In the genomic region with DNA sequence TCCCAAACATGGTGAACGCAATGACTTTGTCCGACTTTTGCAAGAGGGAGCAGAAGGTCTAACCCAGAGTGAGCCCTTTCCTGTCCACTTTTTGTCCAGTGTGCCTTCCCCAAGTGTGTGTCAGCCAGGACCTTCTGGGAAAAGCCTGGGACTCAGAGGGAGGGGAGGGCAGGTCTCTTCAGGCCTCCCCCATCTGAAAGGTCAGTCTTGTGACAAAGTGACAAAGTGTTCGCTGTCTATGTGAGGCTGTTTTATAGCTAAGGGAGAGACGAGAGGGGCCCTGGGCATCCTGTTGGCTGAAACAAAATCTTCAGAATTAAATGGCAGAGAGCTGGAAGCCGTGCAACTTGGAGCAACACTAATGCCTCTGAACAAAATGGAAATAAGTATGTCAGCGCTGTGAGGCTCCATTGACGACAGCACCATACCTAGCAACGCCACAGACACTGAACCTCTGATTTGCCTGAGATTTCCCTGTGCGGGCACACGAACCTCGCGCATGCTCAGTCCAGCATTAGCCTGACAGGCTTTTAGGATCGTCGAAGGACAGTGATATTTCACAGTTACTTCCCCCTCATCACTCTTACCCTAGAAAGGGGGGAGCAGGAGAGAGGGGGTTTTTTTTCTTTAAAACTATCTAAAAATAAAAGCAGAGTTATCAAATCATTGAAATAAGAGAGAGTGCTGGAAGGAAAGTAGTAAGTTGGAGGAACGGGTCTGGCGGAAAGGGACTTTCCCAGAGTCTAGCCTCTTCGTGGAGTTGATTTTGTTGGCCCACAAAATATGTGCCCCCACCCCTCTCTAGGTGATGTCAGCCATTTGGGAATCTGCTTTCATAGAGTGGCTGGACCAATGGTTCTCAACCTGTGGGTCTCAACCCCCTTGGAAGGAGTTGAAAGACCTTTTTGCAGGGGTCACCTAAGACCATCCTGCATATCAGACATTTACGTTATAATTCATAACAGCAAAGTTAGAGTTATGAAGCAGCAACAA, we compare ENCODE assay signal across 10 mouse cellular contexts.
DNase-seq lines count a peak whose midpoint lies in the region; ATAC-seq and TF ChIP-seq lines count a peak whose summit lies in the region.
"Had no signal": no experiment of that assay in that cellular context is flagged by ENCODE, and none has a peak within 500 bp of the region (broad histone marks: within the 10 kb centered on the region; RNA-seq: fewer than 3 reads in every experiment).

No protein-coding gene starts in this region.

- no peak for ATAC-seq in lung, embryonic 16.5 days (ENCODE audit: low read depth)
- peak; percentile 82 for ATAC-seq in hindbrain, postnatal 0 days
- ATAC-seq in stomach, embryonic 16.5 days (ENCODE audit: insufficient read depth, low FRiP score) = no peak

- H3K27me3 ChIP-seq in heart, adult 2 months (ENCODE audit: control insufficient read depth, insufficient read depth, low read length) = no peaks in the 10 kb centered on the region
- H3K27me3 ChIP-seq in lung, embryonic 16.5 days (ENCODE audit: control insufficient read depth, insufficient read depth, low read depth, low read length) = no peaks in the 10 kb centered on the region
- no peaks in the 10 kb centered on the region for H3K27me3 ChIP-seq in hindbrain, postnatal 0 days (ENCODE audit: insufficient read depth, low read length)
- H3K27me3 ChIP-seq in stomach, embryonic 16.5 days (ENCODE audit: control insufficient read depth, insufficient read depth, low read length) = no peaks in the 10 kb centered on the region

- H3K4me3 ChIP-seq in heart, adult 2 months = peak overlapping the region; percentile 6; the same call in 1 of the 2 replicates
- no peak overlapping the region for H3K4me3 ChIP-seq in lung, embryonic 16.5 days (ENCODE audit: low read length)
- no peak overlapping the region for H3K4me3 ChIP-seq in hindbrain, postnatal 0 days (ENCODE audit: low read length)
- no peak overlapping the region for H3K4me3 ChIP-seq in stomach, embryonic 16.5 days (replicated peaks; ENCODE audit: low read length)
- H3K4me3 ChIP-seq: myocyte had no signal

- intact Hi-C loops in heart, adult 2 months (cut with DNase I) = loop anchor here (1.0 to 2.0 kb wide), 4 partner anchors 13 to 140 kb away; no protein-coding TSS in a partner anchor

- peaks cover 9% of the 10 kb centered on the region; the same call in 1 of the 2 replicates for H3K36me3 ChIP-seq in heart, adult 2 months (ENCODE audit: control insufficient read depth, insufficient read depth, low read length)
- H3K36me3 ChIP-seq in lung, embryonic 16.5 days (ENCODE audit: control insufficient read depth, insufficient read depth, low read length) = no peaks in the 10 kb centered on the region
- no peaks in the 10 kb centered on the region for H3K36me3 ChIP-seq in hindbrain, postnatal 0 days (ENCODE audit: insufficient read depth, low read length)
- no peaks in the 10 kb centered on the region for H3K36me3 ChIP-seq in stomach, embryonic 16.5 days (ENCODE audit: control insufficient read depth, insufficient read depth, low read length)

- no peak overlapping the region for H3K4me2 ChIP-seq in lung, embryonic 16.5 days (ENCODE audit: low read depth, low read length)
- no peak overlapping the region for H3K4me2 ChIP-seq in hindbrain, postnatal 0 days (ENCODE audit: low read depth, low read length)
- peak overlapping the region; percentile 48; the same call in 1 of the 2 replicates for H3K4me2 ChIP-seq in stomach, embryonic 16.5 days (ENCODE audit: low read depth, low read length)

- peak in 1 of 2 experiments; percentile 29 for DNase-seq in heart, adult 2 months
- DNase-seq in heart, adult 9 months (ENCODE audit: low spot score in 2 of 2) = no peak
- no peak for DNase-seq in lung, postnatal 4 days
- peak; percentile 55 for DNase-seq in hindbrain, postnatal 0 days (ENCODE audit: low spot score)
- DNase-seq in cerebellum, postnatal 10 days = no peak
- no peak for DNase-seq in embryo, embryonic 10.5 days (ENCODE audit: low spot score)
- DNase-seq: adrenal gland, adult 8-10 months had no signal

- peak overlapping the region; percentile 24; the same call in 1 of the 2 replicates for H3K9ac ChIP-seq in heart, adult 2 months (ENCODE audit: low read depth, low read length)
- H3K9ac ChIP-seq in lung, embryonic 16.5 days (ENCODE audit: low read length) = no peak overlapping the region
- no peak overlapping the region for H3K9ac ChIP-seq in hindbrain, postnatal 0 days (replicated peaks; ENCODE audit: low read length)
- H3K9ac ChIP-seq in stomach, embryonic 16.5 days (ENCODE audit: low read length) = no peak overlapping the region

- H3K79me2 ChIP-seq in heart, adult 2 months (replicated peaks; ENCODE audit: control insufficient read depth, insufficient read depth, low read length) = peaks cover 4% of the 10 kb centered on the region

- peaks cover 58% of the 10 kb centered on the region for H3K4me1 ChIP-seq in heart, adult 2 months (ENCODE audit: control insufficient read depth, insufficient read depth, low read length)
- H3K4me1 ChIP-seq in lung, embryonic 16.5 days (replicated peaks; ENCODE audit: control insufficient read depth, insufficient read depth, low read length) = peaks cover 45% of the 10 kb centered on the region
- H3K4me1 ChIP-seq in hindbrain, postnatal 0 days (ENCODE audit: insufficient read depth, low read length) = peaks cover 6% of the 10 kb centered on the region; the same call in 1 of the 2 replicates
- H3K4me1 ChIP-seq in stomach, embryonic 16.5 days (ENCODE audit: control insufficient read depth, insufficient read depth, low read length) = peaks cover 62% of the 10 kb centered on the region

- no peaks in the 10 kb centered on the region for H3K9me3 ChIP-seq in lung, embryonic 16.5 days (ENCODE audit: control insufficient read depth, low read length)
- H3K9me3 ChIP-seq in hindbrain, postnatal 0 days (ENCODE audit: low read length) = no peaks in the 10 kb centered on the region
- H3K9me3 ChIP-seq in stomach, embryonic 16.5 days (replicated peaks; ENCODE audit: control insufficient read depth, low read length) = no peaks in the 10 kb centered on the region

- 52% methylated on average over 18 of the region's 18 CpGs for WGBS in heart, adult 2 months
- WGBS in lung, embryonic 16.5 days = 71% methylated on average over 18 of the region's 18 CpGs
- 62% methylated on average over 18 of the region's 18 CpGs for WGBS in hindbrain, postnatal 0 days
- WGBS in stomach, embryonic 16.5 days = 63% methylated on average over 18 of the region's 18 CpGs

- no peak for TF ChIP-seq POLR2A in heart, adult 2 months (IDR thresholded peaks at IDR 0.05; ENCODE audit: insufficient read depth, low read depth, low read length)

- TF ChIP-seq EP300 in heart, adult 2 months (IDR thresholded peaks at IDR 0.05; ENCODE audit: insufficient read depth, low read depth, low read length) = no peak

- peak overlapping the region; percentile 96 for H3K27ac ChIP-seq in heart, adult 2 months
- H3K27ac ChIP-seq in lung, embryonic 16.5 days (ENCODE audit: low read length) = peak overlapping the region; percentile 63
- peak overlapping the region; percentile 74; the same call in 1 of the 2 replicates for H3K27ac ChIP-seq in hindbrain, postnatal 0 days
- peak overlapping the region; percentile 86 for H3K27ac ChIP-seq in stomach, embryonic 16.5 days (ENCODE audit: low read length)

- TF ChIP-seq CTCF in heart, adult 2 months (IDR thresholded peaks at IDR 0.05) = no peak
- no peak for TF ChIP-seq CTCF in hindbrain, postnatal 0 days (IDR thresholded peaks at IDR 0.05; ENCODE audit: low read depth)
